Mouse (Mus musculus): ENCODE data around the gene Chst13. TPM values are rescaled to one million over a fixed set of nuclear protein-coding genes. Genes with fewer than 3 reads are reported as not detected.

The Chst13 gene
- polyA plus RNA-seq, 1 experiment: not detected

- Histone ChIP-seq H3K4me3 (ENCODE audit: insufficient read depth, low read length) (no peak overlapping the region), H3K27ac (ENCODE audit: insufficient read depth, low read length) (no peak overlapping the region), H3K4me1 (ENCODE audit: control insufficient read depth, insufficient read depth, low read length) (no peaks in the 10 kb centered on the region)
- no peak for TF ChIP-seq POLR2A (IDR thresholded peaks at IDR 0.05; ENCODE audit: low read depth, low read length)
- TF ChIP-seq CTCF (IDR thresholded peaks at IDR 0.05; ENCODE audit: borderline replicate concordance, insufficient read depth, low read length): no peak
Observed at GRCm38 (mm10) chr6:90350011-90350410, 25.0 kb upstream of the Chst13 start.

GRCm38 (mm10) chr6:90348500-90348899, 23.5 kb upstream of the Chst13 start:
- H3K27ac ChIP-seq (ENCODE audit: insufficient read depth, low read length): no peak overlapping the region
- TF ChIP-seq POLR2A (IDR thresholded peaks at IDR 0.05; ENCODE audit: low read depth, low read length) (no peak), CTCF (IDR thresholded peaks at IDR 0.05; ENCODE audit: borderline replicate concordance, insufficient read depth, low read length) (no peak)
- no peak overlapping the region for H3K4me3 ChIP-seq (ENCODE audit: insufficient read depth, low read length)
- H3K4me1 ChIP-seq (ENCODE audit: control insufficient read depth, insufficient read depth, low read length): no peaks in the 10 kb centered on the region

- Histone ChIP-seq H3K4me1 (ENCODE audit: control insufficient read depth, insufficient read depth, low read length) (no peaks in the 10 kb centered on the region), H3K4me3 (ENCODE audit: insufficient read depth, low read length) (no peak overlapping the region), H3K27ac (ENCODE audit: insufficient read depth, low read length) (no peak overlapping the region)
- TF ChIP-seq CTCF (IDR thresholded peaks at IDR 0.05; ENCODE audit: borderline replicate concordance, insufficient read depth, low read length) (no peak), POLR2A (IDR thresholded peaks at IDR 0.05; ENCODE audit: low read depth, low read length) (no peak)
Observed at GRCm38 (mm10) chr6:90347183-90347582, 22.2 kb upstream of the Chst13 start.

GRCm38 (mm10) chr6:90342343-90342742, 17.4 kb upstream of the Chst13 start:
- no peak overlapping the region for H3K4me3 ChIP-seq (ENCODE audit: insufficient read depth, low read length)
- no peak for TF ChIP-seq POLR2A (IDR thresholded peaks at IDR 0.05; ENCODE audit: low read depth, low read length)
- no peak for TF ChIP-seq CTCF (IDR thresholded peaks at IDR 0.05; ENCODE audit: borderline replicate concordance, insufficient read depth, low read length)
- no peaks in the 10 kb centered on the region for H3K4me1 ChIP-seq (ENCODE audit: control insufficient read depth, insufficient read depth, low read length)
- H3K27ac ChIP-seq (ENCODE audit: insufficient read depth, low read length): no peak overlapping the region

GRCm38 (mm10) chr6:90334244-90334643, 9.3 kb upstream of the Chst13 start:
- H3K27ac ChIP-seq (ENCODE audit: insufficient read depth, low read length): no peak overlapping the region
- H3K4me3 ChIP-seq (ENCODE audit: insufficient read depth, low read length): no peak overlapping the region

GRCm38 (mm10) chr6:90332561-90333425, 7.8 kb upstream of the Chst13 start, which contains the start of gene Uroc1:
Gene Uroc1, plus strand, starts transcription at chr6:90333284.
- H3K27ac ChIP-seq (ENCODE audit: insufficient read depth, low read length): no peak within 1 kb of the TSS
- no peaks in the 10 kb centered on the region for H3K4me1 ChIP-seq (ENCODE audit: control insufficient read depth, insufficient read depth, low read length)
- TF ChIP-seq POLR2A (IDR thresholded peaks at IDR 0.05; ENCODE audit: low read depth, low read length) (no peak), CTCF (IDR thresholded peaks at IDR 0.05; ENCODE audit: borderline replicate concordance, insufficient read depth, low read length) (no peak)
- H3K4me3 ChIP-seq (ENCODE audit: insufficient read depth, low read length): no peak within 1 kb of the TSS

More at GRCm38 (mm10) chr6:90334244-90334643, 9.3 kb upstream of the Chst13 start:
- no peaks in the 10 kb centered on the region for H3K4me1 ChIP-seq (ENCODE audit: control insufficient read depth, insufficient read depth, low read length)
- TF ChIP-seq POLR2A (IDR thresholded peaks at IDR 0.05; ENCODE audit: low read depth, low read length): no peak
- TF ChIP-seq CTCF (IDR thresholded peaks at IDR 0.05; ENCODE audit: borderline replicate concordance, insufficient read depth, low read length): no peak

GRCm38 (mm10) chr6:90329953-90330352, 5.0 kb upstream of the Chst13 start:
- H3K4me1 ChIP-seq (ENCODE audit: control insufficient read depth, insufficient read depth, low read length): no peaks in the 10 kb centered on the region
- TF ChIP-seq CTCF (IDR thresholded peaks at IDR 0.05; ENCODE audit: borderline replicate concordance, insufficient read depth, low read length) (no peak), POLR2A (IDR thresholded peaks at IDR 0.05; ENCODE audit: low read depth, low read length) (no peak)
- H3K27ac ChIP-seq (ENCODE audit: insufficient read depth, low read length): no peak overlapping the region
- H3K4me3 ChIP-seq (ENCODE audit: insufficient read depth, low read length): no peak overlapping the region

- TF ChIP-seq POLR2A (IDR thresholded peaks at IDR 0.05; ENCODE audit: low read depth, low read length): no peak
- TF ChIP-seq CTCF (IDR thresholded peaks at IDR 0.05; ENCODE audit: borderline replicate concordance, insufficient read depth, low read length): no peak
- H3K27ac ChIP-seq (ENCODE audit: insufficient read depth, low read length): no peak overlapping the region
- no peak overlapping the region for H3K4me3 ChIP-seq (ENCODE audit: insufficient read depth, low read length)
- no peaks in the 10 kb centered on the region for H3K4me1 ChIP-seq (ENCODE audit: control insufficient read depth, insufficient read depth, low read length)
Observed at GRCm38 (mm10) chr6:90327670-90328069, 2.7 kb upstream of the Chst13 start.

GRCm38 (mm10) chr6:90324463-90324862, 522 bp downstream of the Chst13 start:
- Histone ChIP-seq H3K4me3 (ENCODE audit: insufficient read depth, low read length) (no peak overlapping the region), H3K4me1 (ENCODE audit: control insufficient read depth, insufficient read depth, low read length) (no peaks in the 10 kb centered on the region), H3K27ac (ENCODE audit: insufficient read depth, low read length) (no peak overlapping the region)
- TF ChIP-seq POLR2A (IDR thresholded peaks at IDR 0.05; ENCODE audit: low read depth, low read length): no peak
- TF ChIP-seq CTCF (IDR thresholded peaks at IDR 0.05; ENCODE audit: borderline replicate concordance, insufficient read depth, low read length): no peak

- TF ChIP-seq CTCF (IDR thresholded peaks at IDR 0.05; ENCODE audit: borderline replicate concordance, insufficient read depth, low read length) (no peak), POLR2A (IDR thresholded peaks at IDR 0.05; ENCODE audit: low read depth, low read length) (no peak)
- Histone ChIP-seq H3K27ac (ENCODE audit: insufficient read depth, low read length) (no peak overlapping the region), H3K4me3 (ENCODE audit: insufficient read depth, low read length) (no peak overlapping the region), H3K4me1 (ENCODE audit: control insufficient read depth, insufficient read depth, low read length) (no peaks in the 10 kb centered on the region)
Observed at GRCm38 (mm10) chr6:90324026-90324425, 959 bp downstream of the Chst13 start.

Measured in embryonic fibroblast, embryonic 13.5 days (primary cell).